In genomic region chr5:5465256-5465655, GRCm38 (mm10) we compare ENCODE assay signal across 30 mouse cellular contexts. TPM values are rescaled to one million over a fixed set of nuclear protein-coding genes. Genes with fewer than 3 reads are reported as not detected.
DNase-seq lines count a peak whose midpoint lies in the region; ATAC-seq and TF ChIP-seq lines count a peak whose summit lies in the region.
"Had no signal": no experiment of that assay in that cellular context is flagged by ENCODE, and none has a peak within 500 bp of the region (broad histone marks: within the 10 kb centered on the region; RNA-seq: fewer than 3 reads in every experiment).

No protein-coding gene starts in this region.

- dilution Hi-C loops in CH12.LX (cut with MboI; ENCODE audit: extremely low pct_ligation_motif_present, extremely low pct_unique_long_range_greater_than_20kb, low sequenced_read_pairs): no loop called here

- TF ChIP-seq RAD21 in CH12.LX (IDR thresholded peaks at IDR 0.05; ENCODE audit: low read depth, low read length): no peak

- 63% methylated on average over 1 of the region's 1 CpGs for WGBS in heart, adult 2 months

- H3K36me3 ChIP-seq in CH12.LX (replicated peaks in 1 of 2; ENCODE audit: control insufficient read depth in 1 of 2, insufficient read depth in 1 of 2, low read length in 1 of 2): no peaks in the 10 kb centered on the region
- H3K36me3 ChIP-seq in heart, adult 2 months (ENCODE audit: control insufficient read depth, insufficient read depth, low read length): no peaks in the 10 kb centered on the region
- H3K36me3 ChIP-seq: embryonic facial prominence, embryonic 13.5 days; embryonic facial prominence, embryonic 15.5 days; forebrain, embryonic 10.5 days; forebrain, embryonic 12.5 days had no signal

- no peak overlapping the region for H3K27ac ChIP-seq in CH12.LX (ENCODE audit: insufficient read depth, low read depth)
- H3K27ac ChIP-seq in heart, adult 2 months: no peak overlapping the region
- H3K27ac ChIP-seq: embryonic facial prominence, embryonic 13.5 days; embryonic facial prominence, embryonic 15.5 days; forebrain, embryonic 10.5 days; forebrain, embryonic 12.5 days had no signal

- in situ Hi-C loops in CH12.LX (cut with MboI; ENCODE audit: low pct_ligation_motif_present, low pct_unique_long_range_greater_than_20kb, low sequenced_read_pairs): no loop called here

- DNase-seq in 416B (ENCODE audit: low read depth) (peak; percentile 11), CH12.LX (ENCODE audit: extremely low read depth) (peak; percentile 21)
- DNase-seq in heart, adult 2 months: no peak
- no peak for DNase-seq in neural tube, embryonic 10.5 days (ENCODE audit: extremely low spot score, low spot score)
- no peak for DNase-seq in embryo, embryonic 10 days (ENCODE audit: low spot score)
- no peak for DNase-seq in lung, postnatal 25 days (ENCODE audit: low spot score)
- DNase-seq: adrenal gland, adult 8-10 months; adrenal gland, postnatal 14 days; adrenal gland, postnatal 36 days; B cell, adult 2 months; cerebellum, adult 11-12 months; cerebellum, adult 2 months; cerebellum, adult 9-10 months; cerebellum, postnatal 10 days; cerebellum, postnatal 25 days; embryo, embryonic 11 days had no signal

- H3K27me3 ChIP-seq in CH12.LX (replicated peaks): no peaks in the 10 kb centered on the region
- H3K27me3 ChIP-seq in heart, adult 2 months (ENCODE audit: control insufficient read depth, insufficient read depth, low read length): no peaks in the 10 kb centered on the region
- H3K27me3 ChIP-seq: embryonic facial prominence, embryonic 13.5 days; embryonic facial prominence, embryonic 15.5 days; forebrain, embryonic 12.5 days had no signal

- H3K4me2 ChIP-seq in CH12.LX (ENCODE audit: insufficient read depth, low read depth, poor library complexity, severe bottlenecking): no peak overlapping the region
- H3K4me2 ChIP-seq: embryonic facial prominence, embryonic 13.5 days; embryonic facial prominence, embryonic 15.5 days; forebrain, embryonic 12.5 days had no signal

- 0 out of 2 replicates have a peak, but pooled peaks have one; percentile 9 for TF ChIP-seq EP300 in CH12.LX (IDR thresholded peaks at IDR 0.05; ENCODE audit: low read length)
- TF ChIP-seq EP300 in heart, adult 2 months (IDR thresholded peaks at IDR 0.05; ENCODE audit: insufficient read depth, low read depth, low read length): no peak

- no peak for TF ChIP-seq POLR2A in CH12.LX (IDR thresholded peaks at IDR 0.05; ENCODE audit: low read depth, low read length)
- no peak for TF ChIP-seq POLR2A in heart, adult 2 months (IDR thresholded peaks at IDR 0.05; ENCODE audit: insufficient read depth, low read depth, low read length)

- peaks cover 4 to 7% of the 10 kb centered on the region in 2 experiments; a peak in 3 of 4 replicates for H3K4me1 ChIP-seq in CH12.LX (ENCODE audit: control insufficient read depth in 1 of 2, insufficient read depth in 2 of 2)
- no peaks in the 10 kb centered on the region for H3K4me1 ChIP-seq in heart, adult 2 months (ENCODE audit: control insufficient read depth, insufficient read depth, low read length)
- H3K4me1 ChIP-seq: embryonic facial prominence, embryonic 13.5 days; embryonic facial prominence, embryonic 15.5 days; forebrain, embryonic 10.5 days; forebrain, embryonic 12.5 days had no signal

- H3K9me3 ChIP-seq in CH12.LX (replicated peaks; ENCODE audit: low read length): no peaks in the 10 kb centered on the region
- H3K9me3 ChIP-seq: embryonic facial prominence, embryonic 13.5 days; embryonic facial prominence, embryonic 15.5 days; forebrain, embryonic 10.5 days; forebrain, embryonic 12.5 days had no signal

- no peaks in the 10 kb centered on the region for H3K79me2 ChIP-seq in CH12.LX (replicated peaks; ENCODE audit: control insufficient read depth, extremely low read depth, insufficient read depth, poor library complexity, severe bottlenecking)
- H3K79me2 ChIP-seq in heart, adult 2 months (replicated peaks; ENCODE audit: control insufficient read depth, insufficient read depth, low read length): no peaks in the 10 kb centered on the region

- H3K9ac ChIP-seq in CH12.LX (ENCODE audit: insufficient read depth, low read depth): no peak overlapping the region
- no peak overlapping the region for H3K9ac ChIP-seq in heart, adult 2 months (ENCODE audit: low read depth, low read length)
- H3K9ac ChIP-seq: embryonic facial prominence, embryonic 13.5 days; embryonic facial prominence, embryonic 15.5 days; forebrain, embryonic 12.5 days had no signal

- ATAC-seq in hematopoietic stem cell, adult 5-6 weeks (replicated peaks in 1 of 2; ENCODE audit: insufficient read depth in 1 of 2, low FRiP score in 2 of 2, low TSS enrichment in 1 of 2, low read depth in 1 of 2, poor library complexity in 2 of 2, severe bottlenecking in 2 of 2): peak; percentile 64 to 80
- ATAC-seq: activated CD4-positive, CD25-positive, alpha-beta regulatory T cell, adult 4 months; CD4-positive, CD25-positive, alpha-beta regulatory T cell, adult 4 months; forebrain, embryonic 14.5 days; forebrain, embryonic 16.5 days had no signal

- no peak for TF ChIP-seq CTCF in CH12.LX (conservative IDR thresholded peaks at IDR 0.05 in 1 of 2, IDR thresholded peaks at IDR 0.05 in 1 of 2; ENCODE audit: low read depth in 2 of 2, low read length in 2 of 2)
- no peak for TF ChIP-seq CTCF in heart, adult 2 months (IDR thresholded peaks at IDR 0.05)

- H3K4me3 ChIP-seq in CH12.LX (replicated peaks in 1 of 3; ENCODE audit: low read depth in 2 of 3, low read length in 2 of 3, poor library complexity in 1 of 3): no peak overlapping the region
- no peak overlapping the region for H3K4me3 ChIP-seq in heart, adult 2 months
- H3K4me3 ChIP-seq: embryonic facial prominence, embryonic 13.5 days; embryonic facial prominence, embryonic 15.5 days; erythroblast, embryonic 14.5 days; forebrain, embryonic 10.5 days; forebrain, embryonic 12.5 days had no signal

- intact Hi-C loops in heart, adult 2 months (cut with DNase I): no loop called here

TF ChIP-seq in CH12.LX, 34 proteins besides CTCF, POLR2A, EP300 and RAD21:
- TF ChIP-seq MAFK (IDR thresholded peaks at IDR 0.05; ENCODE audit: insufficient replicate concordance, low read length) (peak; percentile 31; the same call in 1 of the 2 replicates), NELFE (IDR thresholded peaks at IDR 0.05; ENCODE audit: low read depth, low read length) (no peak), CHD2 (IDR thresholded peaks at IDR 0.05; ENCODE audit: low read length) (peak; percentile 35; the same call in 1 of the 2 replicates)

RNA-seq across cellular contexts. Expression of gene 1700015F17Rik, which starts 13.7 kb away (rescaled TPM):
- total RNA-seq in CH12.LX (2012; rRNA removed): not detected in 2 replicates
- not detected in 2 replicates for total RNA-seq in CH12.LX (2014; rRNA removed)
- not detected in 2 replicates for polyA plus RNA-seq in CH12.LX (2012; ENCODE audit: insufficient read length, low read depth)
- not detected in 2 replicates for total RNA-seq in hematopoietic stem cell, adult 5-6 weeks (2017)
- not detected for total RNA-seq in heart, adult 2 months (2021)
- not detected in 2 replicates for polyA plus RNA-seq in heart, adult 2 months (2012; rRNA removed)
- total RNA-seq: adrenal gland, adult 18-20 months; adrenal gland, postnatal 14 days; adrenal gland, postnatal 36 days; ES-E14; MEL had no signal
- polyA plus RNA-seq: CD4-positive, CD25-positive, alpha-beta regulatory T cell, adult 4 months; embryonic facial prominence, embryonic 11.5 days; embryonic facial prominence, embryonic 13.5 days; embryonic facial prominence, embryonic 15.5 days; erythroblast, embryonic 14.5 days; forebrain, embryonic 10.5 days; forebrain, embryonic 12.5 days; forebrain, embryonic 14.5 days; forebrain, embryonic 16.5 days had no signal

RNA-seq across cellular contexts. Expression of gene Cdk14, which starts 45.1 kb away (rescaled TPM):
- total RNA-seq in CH12.LX (2012; rRNA removed): 9.3 and 12.0 TPM in 2 replicates
- 3.5 and 3.7 TPM in 2 replicates for total RNA-seq in CH12.LX (2014; rRNA removed)
- polyA plus RNA-seq in CH12.LX (2012; ENCODE audit: insufficient read length, low read depth): 8.9 TPM in 2 replicates
- 4.5 and 14.8 TPM in 2 replicates for total RNA-seq in hematopoietic stem cell, adult 5-6 weeks (2017)
- total RNA-seq in heart, adult 2 months (2021): 1 to 10 TPM; 7.6 to 8.1 TPM
- 2.7 and 3.6 TPM in 2 replicates for polyA plus RNA-seq in heart, adult 2 months (2012; rRNA removed)
- total RNA-seq: MEL had no signal
- polyA plus RNA-seq: erythroblast, embryonic 14.5 days had no signal

RNA-seq across cellular contexts. Expression of gene Cldn12, which starts 49.5 kb away (rescaled TPM):
- total RNA-seq in CH12.LX (2012; rRNA removed) (13.4 and 23.5 TPM in 2 replicates), CH12.LX (2014; rRNA removed) (22.6 and 24.1 TPM in 2 replicates)
- 10.6 and 11.8 TPM in 2 replicates for polyA plus RNA-seq in CH12.LX (2012; ENCODE audit: insufficient read length, low read depth)
- 12.8 and 12.9 TPM in 2 replicates for total RNA-seq in hematopoietic stem cell, adult 5-6 weeks (2017)
- 10 to 100 TPM; 15.6 to 23.4 TPM for total RNA-seq in heart, adult 2 months (2021)
- polyA plus RNA-seq in heart, adult 2 months (2012; rRNA removed): 14.6 and 29.8 TPM in 2 replicates
- polyA plus RNA-seq: erythroblast, embryonic 14.5 days had no signal

Comparison
In these comparisons a context has a peak if more than half of its experiments do, and no peak if none do; other contexts are left out.
1. DNase-seq: peak in 416B (single experiment) and CH12.LX (single experiment); none in heart, adult 2 months (0 of 2), neural tube, embryonic 10.5 days (single experiment), embryo, embryonic 10 days (single experiment) and lung, postnatal 25 days (single experiment).